Mouse (Mus musculus) lung, postnatal 14 days (tissue): ENCODE data around the gene Acbd5.
"Not testable (repeated sequence)": the region's sequence is repeated elsewhere in the genome, so short reads cannot be mapped to it uniquely, and the experiment has no call there.

Experiments
- DNase-seq: peaks from one replicate; pipeline ENCODE4 v3.0.0; 2021

The Acbd5 gene

DNA sequence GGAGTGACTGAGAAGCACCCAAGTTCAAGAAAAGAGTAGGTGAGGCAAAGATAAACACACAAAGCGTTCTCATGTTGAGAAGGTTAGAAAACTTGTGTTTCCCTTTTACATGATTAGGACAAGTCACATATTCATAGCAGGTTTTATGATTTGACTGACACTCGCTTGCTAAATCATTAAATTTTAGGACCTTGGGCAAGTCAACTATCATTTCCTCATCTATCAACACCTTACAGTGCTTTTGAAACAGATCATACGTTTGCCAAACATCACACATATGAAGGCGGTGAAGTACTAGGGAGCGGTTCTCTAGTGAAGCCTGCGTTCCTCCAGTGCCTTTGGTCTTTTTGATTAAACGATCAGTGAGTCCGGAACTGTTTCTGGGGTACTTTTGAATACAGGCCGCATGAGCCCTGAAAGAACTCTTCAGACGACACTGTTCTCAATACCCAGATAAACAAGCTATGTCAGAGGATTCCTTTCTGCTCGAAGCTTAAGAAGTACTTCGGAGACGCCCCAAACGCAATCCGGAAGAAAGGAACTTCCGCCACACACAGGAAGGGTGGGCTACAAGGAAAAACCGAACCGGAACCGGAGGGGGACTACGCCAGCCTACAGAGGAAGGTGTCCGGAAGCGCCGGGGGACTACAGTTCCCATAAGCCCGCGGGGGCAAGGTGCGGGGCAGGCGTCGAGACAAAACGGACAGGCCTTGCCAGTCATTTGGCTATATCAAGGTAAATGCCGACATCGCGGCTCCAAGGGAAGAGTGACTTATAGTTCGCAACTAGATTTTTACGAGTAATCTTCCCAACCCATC is at the start of gene Acbd5:
TSS of gene Acbd5 (plus strand) at position 616 of the 818 bp plus-strand sequence.
- DNase-seq, result peak; percentile 95

DNA sequence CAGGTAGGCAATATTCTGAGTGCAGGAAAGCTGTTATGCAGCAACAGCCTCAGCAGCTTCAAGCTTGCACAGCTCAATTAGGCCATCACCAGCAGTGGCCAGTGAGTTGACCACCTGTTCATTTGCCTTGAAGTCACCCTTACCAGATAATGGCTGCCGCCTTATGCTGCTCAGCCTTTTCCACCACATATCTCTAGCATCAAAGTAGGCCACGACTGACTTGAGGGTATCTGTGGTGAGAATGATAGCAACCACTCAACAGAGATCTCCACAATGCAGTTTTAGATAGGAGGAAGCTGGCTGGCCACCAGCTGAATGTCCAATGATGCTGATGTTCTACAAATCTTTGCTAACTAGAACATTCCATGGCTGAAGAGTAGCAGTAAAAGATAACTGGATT is 48.8 kb upstream of the Acbd5 start:
- DNase-seq, result no peak

GRCm38 (mm10) chr2:23021320-23021719 is 46.6 kb upstream of the Acbd5 start:
- DNase-seq, result no peak

GRCm38 (mm10) chr2:23021721-23022120 is 46.2 kb upstream of the Acbd5 start:
- DNase-seq, result peak; percentile 46

- no peak for DNase-seq
These were observed 44.9 kb upstream of the Acbd5 start for GRCm38 (mm10) chr2:23023023-23023422.

GRCm38 (mm10) chr2:23023714-23024282 is 44.2 kb upstream of the Acbd5 start:
- no peak for DNase-seq

DNA sequence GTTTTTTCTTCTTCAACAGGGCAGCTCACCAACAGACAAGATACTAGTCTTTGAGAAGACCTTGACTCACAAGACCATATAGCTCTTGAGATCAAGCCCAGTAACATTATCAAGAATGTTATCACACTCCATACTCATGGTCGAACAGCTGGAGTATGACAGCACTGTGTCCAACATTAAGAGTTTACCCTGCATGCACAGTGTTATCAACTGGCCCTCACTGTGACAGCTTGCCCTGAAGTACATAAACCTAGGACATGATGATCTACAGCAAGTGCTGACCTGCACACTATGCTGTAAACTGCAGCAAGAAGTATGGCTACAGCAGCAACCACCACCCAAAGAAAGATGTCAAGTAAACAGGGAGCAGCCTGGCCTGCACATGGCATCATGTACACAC is 41.6 kb upstream of the Acbd5 start:
- no peak for DNase-seq

GRCm38 (mm10) chr2:23028826-23029225 is 39.1 kb upstream of the Acbd5 start:
- no peak for DNase-seq

DNA sequence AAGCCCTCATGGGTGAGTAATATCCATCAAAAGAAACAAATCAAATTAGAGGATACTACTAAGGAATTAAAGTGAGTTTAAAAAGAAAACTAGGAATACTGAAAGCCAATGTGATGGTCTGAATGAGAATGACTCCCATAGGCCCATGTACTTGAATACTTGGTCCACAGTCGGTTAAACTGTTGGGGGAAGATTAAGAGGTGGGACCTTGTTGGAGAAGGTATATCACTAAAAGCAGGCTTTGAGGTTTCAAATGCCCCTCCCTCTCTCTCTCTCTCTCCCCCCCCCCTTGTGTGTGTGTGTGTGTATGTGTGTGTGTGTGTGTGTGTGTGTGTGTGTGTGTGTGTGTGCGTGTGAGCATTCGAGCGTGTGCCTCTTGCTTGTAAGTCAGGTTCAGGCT is 37.3 kb upstream of the Acbd5 start:
- no peak for DNase-seq

DNA sequence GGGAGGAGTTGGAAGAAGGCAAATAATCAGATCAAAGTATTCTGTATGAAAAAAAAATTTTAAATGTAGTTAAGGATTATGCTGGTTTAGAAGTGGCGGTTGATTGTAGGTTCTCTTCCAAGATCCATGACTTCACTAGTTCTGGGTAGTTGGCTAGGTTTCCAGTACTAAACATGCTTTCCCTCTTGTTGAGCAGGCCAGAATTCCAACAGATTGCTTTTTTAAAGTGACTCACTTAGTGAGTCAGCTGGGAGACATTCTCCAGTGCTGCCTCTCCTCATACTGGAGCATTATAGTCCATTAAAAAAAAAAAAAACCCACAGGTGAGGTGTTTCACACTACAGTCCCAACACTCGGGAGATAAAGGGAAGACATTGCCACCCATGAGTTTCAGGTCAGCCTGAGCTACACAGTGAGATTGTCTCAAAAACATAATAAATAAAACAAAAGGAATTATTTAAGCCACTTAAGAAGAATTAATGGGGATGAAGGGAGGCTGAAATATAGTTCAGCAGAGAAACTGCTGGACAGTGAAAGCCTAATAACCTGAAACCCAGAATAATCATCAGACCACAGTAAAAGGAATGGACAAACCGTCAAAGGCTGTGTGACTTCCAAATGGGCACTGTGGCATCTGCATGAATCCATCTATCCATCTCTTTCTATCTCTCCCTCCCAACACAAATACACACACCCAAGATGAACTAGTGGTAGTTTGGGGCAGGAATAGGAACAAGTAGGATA is 33.1 kb upstream of the Acbd5 start:
- DNase-seq, result no peak

GRCm38 (mm10) chr2:23035467-23035866 is 32.5 kb upstream of the Acbd5 start:
- DNase-seq, result no peak

DNA sequence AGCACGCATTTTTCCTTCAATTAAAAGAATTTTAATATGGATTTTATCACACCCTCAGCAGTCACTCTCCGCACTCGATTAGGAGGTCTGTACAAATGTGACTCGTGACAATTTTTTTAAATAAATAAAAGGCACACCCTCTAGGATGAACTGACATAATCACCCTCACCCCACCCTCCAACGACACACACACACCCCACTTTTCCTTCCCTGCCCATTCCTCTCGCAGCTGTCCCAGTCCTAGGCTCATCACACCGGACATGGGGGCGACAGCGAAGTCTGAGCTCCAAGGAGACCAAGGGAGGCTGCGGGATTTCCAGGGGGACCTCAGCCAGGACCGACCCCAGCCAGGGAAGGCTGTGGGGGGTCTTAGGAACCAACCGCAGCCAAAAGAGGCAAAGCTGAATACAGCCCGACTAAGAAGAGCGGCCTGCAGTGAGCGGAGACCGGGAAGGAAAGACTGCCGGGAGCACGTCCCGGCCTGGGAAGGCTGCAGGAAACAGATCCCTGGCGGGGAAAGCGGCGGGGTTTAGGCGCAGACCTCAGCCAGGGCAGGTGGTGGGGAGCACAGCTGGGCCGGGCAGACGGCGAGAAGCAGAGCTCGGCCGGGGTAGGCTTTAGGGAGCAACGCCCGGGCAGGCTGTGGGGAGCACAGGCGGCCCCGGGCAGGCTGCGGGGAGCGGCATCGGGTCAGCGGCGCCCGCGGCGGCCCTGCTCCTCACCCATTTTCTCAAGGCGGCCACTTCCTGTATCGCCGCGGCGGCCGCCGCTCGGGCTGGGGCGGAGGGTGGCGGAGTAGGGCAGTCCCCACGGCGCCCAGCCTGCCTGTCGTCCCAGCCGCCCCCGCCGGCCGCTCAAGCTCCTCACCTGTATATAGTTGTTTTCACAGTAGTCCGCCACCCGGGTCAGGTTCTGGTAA is 28.6 kb upstream of the Acbd5 start:
- peak; percentile 52 for DNase-seq

DNA sequence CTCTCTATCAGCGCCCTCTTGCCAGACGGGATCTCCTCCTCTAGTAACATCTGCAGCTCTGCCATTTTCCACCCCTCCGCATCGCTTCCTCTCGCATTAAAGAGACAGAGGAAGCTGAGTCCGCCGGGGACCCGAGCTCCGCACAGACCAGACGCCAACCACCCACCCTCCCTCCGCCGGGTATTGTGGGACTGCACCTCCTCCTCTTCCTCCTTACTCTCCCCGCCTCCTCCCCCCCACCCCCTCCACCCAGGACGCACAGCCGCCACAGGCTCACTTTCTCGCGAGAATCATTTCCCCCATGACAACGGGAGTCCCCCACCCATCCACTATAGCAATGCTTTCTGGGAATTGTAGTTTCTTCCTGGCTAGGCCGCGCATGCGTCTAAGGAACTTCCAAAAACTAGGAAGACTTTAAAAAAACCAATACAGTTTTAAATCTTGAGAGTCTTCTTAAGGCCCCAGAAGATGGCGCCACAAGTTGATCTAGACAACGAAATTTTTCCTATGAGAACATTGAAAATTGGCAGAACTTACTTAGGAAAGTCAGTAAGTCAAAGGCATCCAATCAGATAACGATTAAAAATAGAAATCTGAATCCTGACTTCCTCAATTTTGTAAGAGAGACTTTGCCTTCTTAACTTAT is 27.8 kb upstream of the Acbd5 start, which contains the start of gene Abi1:
TSS of gene Abi1 (minus strand) at position 241 of the 646 bp plus-strand sequence.
- DNase-seq, result peak; percentile 92

DNA sequence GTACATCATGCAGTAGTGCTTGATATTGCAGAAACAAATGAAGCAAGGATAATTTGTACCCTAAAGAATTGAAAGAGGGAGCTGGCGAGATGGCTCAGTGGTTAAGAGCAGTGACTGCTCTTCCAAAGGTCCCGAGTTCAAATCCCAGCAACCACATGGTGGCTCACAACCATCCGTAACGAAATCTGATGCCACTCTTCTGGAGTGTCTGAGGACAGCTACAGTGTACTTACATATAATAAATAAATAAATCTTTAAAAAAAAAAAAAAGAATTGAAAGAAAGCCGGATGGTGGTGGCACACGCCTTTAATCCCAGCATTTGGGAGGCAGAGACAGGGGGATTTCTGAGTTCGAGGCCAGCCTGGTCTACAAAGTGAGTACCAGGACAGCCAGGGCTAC is 27.3 kb upstream of the Acbd5 start:
- not testable (repeated sequence) for DNase-seq

DNA sequence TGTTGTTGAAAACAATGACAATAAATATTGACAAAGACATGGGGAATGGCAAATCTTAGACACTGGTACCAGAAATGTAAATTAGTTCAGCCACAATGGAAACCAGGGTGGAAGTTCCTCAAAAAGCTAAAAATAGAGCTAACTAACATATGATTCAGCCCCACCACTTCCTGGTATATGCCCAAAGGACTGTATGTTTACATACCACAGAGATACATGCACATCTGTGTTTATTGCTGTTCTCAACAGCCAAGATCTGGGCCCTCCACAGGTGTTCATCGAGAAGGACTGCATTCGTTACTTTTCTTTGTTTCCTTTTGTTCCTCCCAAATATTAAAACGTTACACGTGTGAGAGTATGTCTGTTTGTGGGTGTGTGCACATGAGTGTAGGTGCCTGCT is 26.5 kb upstream of the Acbd5 start:
- DNase-seq, result no peak

DNA sequence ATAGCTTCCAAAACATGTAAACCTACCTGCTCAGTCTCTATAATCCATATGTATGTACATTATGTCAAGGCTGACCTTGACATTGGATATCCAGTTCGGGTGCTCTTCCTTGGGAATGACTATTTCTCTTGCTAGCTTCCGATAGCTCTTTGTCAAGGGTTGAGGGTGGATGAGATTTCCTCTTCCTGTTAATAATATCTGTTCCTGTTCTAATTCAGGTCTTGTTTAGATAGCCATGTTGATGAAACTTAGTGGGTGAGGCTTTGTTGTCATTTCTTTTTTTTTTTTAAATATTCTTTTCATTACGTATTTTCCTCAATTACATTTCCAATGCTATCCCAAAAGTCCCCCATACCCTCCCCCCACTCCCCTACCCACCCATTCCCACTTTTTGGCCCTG is 25.8 kb upstream of the Acbd5 start:
- no peak for DNase-seq

- DNase-seq, result no peak
These were observed 22.3 kb upstream of the Acbd5 start for GRCm38 (mm10) chr2:23045703-23046102.

- DNase-seq, result no peak
These were observed 20.0 kb upstream of the Acbd5 start for GRCm38 (mm10) chr2:23048006-23048405.

- no peak for DNase-seq
These were observed 16.1 kb upstream of the Acbd5 start for GRCm38 (mm10) chr2:23051890-23052289.

DNA sequence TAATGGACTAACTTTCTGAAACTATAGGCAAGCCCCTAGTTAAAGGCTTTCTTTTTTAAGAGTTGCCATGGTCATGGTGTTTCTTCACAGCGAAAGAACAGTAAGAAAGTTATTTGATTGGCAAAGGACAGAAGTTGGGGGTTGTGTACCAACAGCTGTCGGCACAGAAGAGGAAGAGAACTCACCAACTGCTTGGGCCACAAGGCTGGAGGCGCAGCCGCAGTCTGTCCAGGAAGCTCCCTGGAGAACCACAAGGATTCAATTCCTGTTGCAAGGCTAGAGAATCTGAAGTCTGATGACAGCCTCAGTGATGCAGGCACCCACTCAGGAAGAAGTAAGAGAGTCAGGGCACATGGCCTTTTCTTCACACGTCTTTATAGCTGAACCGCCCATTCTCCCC is 15.4 kb upstream of the Acbd5 start:
- no peak for DNase-seq

GRCm38 (mm10) chr2:23068370-23068737 is 387 bp downstream of the Acbd5 start:
- no peak for DNase-seq
